Mouse (Mus musculus) left cerebral cortex, adult 18-20 months (tissue): ENCODE data around the gene Resp18. TPM values are rescaled to one million over a fixed set of nuclear protein-coding genes. Genes with fewer than 3 reads are reported as not detected.

Source experiments
- DNase-seq, 2 experiments: peaks; one replicate each; pipeline ENCODE4 v3.0.0; 2021 to 2022; ENCODE audit warnings: low spot score in 2 of 2, mixed read lengths in 1 of 2
- total RNA-seq, 2 experiments: library from RNA; stranded (reverse); gene quantifications; 2 replicates each; pipeline ENCODE4 v1.2.3; 2021

Resp18 gene
- total RNA-seq, 2 experiments from 2014 or later: 169 to 185 TPM

DNA sequence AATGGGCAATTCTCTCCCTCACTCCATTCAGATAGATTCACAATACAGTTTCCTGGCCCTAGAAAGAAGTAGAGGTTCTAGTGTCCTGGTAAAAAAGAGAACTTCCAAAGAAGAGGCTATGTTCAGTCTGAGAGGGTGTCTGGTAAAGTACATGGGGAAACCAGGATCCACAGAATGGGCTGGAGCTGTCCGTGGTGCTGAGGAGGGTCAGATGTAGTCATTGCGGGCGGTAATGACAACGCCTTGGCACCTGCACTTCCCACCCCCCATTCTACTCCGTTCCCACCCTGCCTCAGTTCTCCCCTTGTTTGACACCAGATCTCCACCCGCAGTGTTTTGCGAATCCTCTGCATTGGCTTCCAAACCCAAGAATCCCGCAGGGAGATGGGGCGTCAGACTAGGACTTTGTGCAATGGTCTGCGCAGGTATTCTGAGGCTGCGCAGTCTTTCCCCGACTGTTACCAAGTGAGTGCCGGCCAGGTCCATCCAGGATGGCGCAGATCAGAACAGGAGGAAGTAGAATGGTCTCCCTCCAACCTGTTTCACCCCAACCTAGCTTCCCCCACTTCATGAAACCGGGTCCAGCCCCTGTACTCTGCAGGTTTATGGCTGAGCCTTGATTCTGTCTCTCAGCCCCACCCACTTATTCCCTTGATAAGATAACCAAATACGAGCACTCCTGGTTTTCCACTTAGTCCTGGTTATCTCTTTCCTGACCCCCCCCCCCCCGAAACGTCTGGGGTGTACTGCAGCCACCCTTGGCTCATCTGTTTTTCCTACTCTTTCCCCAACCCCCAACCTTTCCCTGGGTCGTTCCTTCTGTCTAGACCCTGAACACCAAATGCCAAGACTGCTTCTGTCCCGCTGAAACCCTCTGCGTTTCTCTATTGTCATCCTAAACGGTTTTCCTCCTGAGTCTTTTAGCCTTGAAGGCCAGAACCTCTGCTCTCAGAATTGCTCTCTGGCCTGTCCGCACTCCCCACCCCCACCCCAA lies 723 bp downstream of the Resp18 start:
- no peak for DNase-seq

DNA sequence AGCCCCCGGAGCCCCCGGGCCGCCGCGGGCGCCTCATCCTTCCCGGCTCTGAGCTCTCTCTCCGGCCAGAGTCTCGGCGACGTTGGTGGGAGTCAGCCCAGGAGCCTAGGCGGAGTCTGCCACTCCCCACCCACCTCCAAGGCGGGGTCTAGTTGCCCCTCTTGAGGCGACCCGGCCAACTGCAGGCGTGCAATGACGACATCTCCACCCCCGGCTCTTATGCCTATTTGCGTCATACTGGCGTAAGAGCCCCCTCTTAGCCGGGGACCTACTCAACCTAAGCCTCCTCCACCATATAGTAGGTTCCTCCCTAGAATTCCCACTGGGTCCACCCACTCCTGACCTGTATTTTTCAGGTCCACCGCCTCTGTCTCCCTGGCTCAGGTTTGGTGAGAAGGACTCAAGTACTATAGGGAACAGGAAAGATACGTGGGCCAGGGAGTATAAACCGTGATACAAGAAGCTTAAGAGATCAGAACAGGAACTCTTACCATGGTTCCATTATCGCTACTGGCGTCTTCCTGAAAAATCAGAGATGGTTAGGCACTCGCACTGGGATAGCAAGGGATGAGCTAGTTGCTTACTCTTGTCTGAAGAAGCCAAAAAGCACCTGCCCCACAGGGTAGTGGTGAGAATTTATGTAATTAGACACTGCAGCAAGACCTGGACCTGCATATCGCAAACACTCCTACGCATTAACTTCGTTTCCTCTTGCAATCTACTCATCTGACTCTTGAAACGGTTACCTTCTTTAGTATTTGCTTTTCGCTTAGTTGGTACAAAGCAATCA lies 13.9 kb downstream of the Resp18 start, which contains the start of gene Ptprn:
Gene Ptprn (minus strand): TSS at position 412 of the 790 bp plus-strand sequence.
- DNase-seq: peak; percentile 79 to 84

DNA sequence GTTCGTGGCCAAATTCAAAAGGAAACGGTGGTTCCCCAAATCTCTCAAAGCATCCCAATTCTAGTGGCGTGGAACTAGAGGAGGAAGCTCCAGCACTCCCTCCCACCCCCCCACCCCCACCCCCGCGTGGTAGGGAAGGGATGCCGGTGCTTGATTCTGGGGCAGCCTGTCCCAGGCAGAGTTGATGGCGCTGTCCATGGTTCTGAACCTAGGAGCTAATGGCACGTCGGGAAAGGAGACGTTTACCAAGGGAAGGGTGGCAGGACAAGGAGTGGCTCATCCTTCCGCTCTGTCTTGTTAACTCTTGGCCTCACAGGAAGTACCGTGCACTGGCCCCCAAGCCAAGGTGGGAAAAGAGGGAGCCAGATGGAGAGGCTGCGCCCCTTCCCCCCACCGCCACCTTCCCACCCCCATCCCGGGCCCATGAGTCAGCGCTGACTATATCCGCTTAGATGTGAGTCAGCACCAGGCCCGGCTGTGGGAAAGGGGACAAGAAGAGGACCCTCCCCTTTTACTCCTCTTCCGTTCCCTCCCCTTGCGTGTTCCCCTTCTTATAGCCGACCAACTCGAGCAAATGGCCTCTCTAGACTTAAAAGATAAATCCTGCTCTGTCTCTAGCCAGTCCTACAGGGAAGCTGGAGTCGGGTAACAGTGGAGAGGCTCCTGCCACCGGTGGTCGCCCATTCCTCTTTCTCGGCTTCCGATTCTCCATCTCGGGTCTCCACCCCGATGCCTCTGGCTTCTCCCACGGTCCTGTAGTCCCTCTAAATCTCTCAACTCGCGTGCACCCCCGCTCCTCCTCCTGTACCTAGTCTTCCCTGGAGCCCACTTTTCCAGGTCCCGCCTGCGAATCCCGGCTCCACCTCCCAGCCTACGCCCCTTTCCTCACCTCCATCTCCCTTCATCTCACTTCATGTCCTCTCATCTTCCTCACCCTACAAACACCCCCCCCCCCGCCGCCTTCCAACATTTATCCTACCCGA lies 15.0 kb downstream of the Resp18 start:
- peak; percentile 65 to 69 for DNase-seq

GRCm38 (mm10) chr1:75261278-75261677 lies 16.9 kb downstream of the Resp18 start:
- peak in 1 of 2 experiments; percentile 46 for DNase-seq

GRCm38 (mm10) chr1:75255516-75256046 lies 22.6 kb downstream of the Resp18 start:
- DNase-seq: no peak

DNA sequence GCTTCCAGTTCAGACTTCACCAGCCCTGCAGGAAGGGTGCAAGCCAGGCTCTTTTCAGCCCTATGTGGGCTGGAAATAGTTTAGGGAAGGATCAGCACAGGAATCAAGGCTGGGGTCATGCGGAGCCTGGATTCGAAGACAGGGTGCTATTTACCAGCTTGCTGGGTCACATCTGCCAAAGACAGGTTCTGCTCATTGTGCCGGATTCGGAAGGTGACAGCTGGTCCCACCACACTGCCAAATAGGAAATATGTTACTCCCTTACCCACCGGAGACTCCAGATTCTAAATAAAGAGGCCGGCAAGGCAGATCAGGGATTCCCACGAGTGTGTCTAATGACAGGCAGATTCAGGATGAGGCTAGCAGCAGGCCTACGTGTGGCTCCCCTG lies 23.6 kb downstream of the Resp18 start:
- no peak for DNase-seq

- DNase-seq: peak; percentile 86 to 95
Observed at GRCm38 (mm10) chr1:75253849-75254624, 24.2 kb downstream of the Resp18 start.

- DNase-seq: no peak
Observed at GRCm38 (mm10) chr1:75253029-75253428, 25.2 kb downstream of the Resp18 start.

GRCm38 (mm10) chr1:75252308-75252707 lies 25.9 kb downstream of the Resp18 start:
- DNase-seq: no peak

GRCm38 (mm10) chr1:75251112-75251970 lies 26.9 kb downstream of the Resp18 start:
- DNase-seq: peak; percentile 70 to 76

DNA sequence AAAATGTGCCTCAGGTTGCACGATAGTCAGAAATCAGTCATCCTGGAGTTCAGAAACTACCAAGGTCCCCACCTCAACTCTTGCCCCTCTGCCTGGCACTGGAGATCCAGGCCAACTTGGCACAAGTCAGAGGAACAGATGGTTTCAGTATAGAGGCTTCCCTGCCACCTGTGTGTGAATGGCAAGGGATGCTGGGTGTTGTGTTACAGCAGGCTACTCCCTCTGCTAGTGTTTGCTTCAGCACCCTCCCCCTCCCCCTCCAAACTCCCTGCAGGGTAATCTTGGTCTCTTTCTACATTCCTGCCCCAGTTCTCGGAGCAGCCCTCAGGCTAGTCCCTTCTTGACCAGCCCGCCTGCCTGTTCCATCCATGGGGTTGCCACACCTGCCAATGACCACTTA lies 27.7 kb downstream of the Resp18 start:
- no peak for DNase-seq

DNA sequence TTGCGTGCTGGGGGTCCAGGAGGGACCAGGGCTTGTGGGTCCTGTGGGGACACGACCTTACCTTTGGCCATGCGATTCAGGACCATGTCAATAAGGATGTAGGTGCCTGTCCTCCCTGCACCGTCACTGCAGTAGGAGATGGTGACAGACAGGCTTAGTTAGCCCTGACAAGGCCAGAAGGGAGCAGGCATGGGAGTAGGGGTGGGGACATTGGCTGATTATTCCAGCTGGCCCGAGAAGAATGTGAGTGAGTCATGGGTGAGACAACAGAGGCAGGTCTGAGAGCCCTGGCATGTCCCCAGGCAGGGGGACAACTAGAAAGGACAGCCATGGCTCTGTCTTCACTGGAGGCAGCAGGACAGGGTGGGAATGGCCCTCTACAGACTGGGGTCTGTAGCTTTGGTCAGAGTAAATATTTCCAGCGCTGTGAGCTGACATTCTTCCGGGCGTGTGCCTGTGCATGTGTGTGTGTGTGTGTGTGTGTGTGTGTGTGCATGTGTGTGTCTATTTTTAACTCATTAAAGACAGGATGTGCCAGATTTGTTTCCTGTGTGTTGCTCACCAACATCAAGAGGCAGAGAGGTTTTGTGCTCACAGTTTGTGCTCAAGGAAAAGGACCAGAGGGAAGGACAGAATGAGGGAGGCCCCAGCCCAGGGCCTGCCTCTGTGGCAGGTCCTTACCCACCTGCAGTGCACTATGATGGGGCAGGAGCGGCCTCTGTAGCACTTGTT lies 30.0 kb downstream of the Resp18 start:
- no peak for DNase-seq

DNA sequence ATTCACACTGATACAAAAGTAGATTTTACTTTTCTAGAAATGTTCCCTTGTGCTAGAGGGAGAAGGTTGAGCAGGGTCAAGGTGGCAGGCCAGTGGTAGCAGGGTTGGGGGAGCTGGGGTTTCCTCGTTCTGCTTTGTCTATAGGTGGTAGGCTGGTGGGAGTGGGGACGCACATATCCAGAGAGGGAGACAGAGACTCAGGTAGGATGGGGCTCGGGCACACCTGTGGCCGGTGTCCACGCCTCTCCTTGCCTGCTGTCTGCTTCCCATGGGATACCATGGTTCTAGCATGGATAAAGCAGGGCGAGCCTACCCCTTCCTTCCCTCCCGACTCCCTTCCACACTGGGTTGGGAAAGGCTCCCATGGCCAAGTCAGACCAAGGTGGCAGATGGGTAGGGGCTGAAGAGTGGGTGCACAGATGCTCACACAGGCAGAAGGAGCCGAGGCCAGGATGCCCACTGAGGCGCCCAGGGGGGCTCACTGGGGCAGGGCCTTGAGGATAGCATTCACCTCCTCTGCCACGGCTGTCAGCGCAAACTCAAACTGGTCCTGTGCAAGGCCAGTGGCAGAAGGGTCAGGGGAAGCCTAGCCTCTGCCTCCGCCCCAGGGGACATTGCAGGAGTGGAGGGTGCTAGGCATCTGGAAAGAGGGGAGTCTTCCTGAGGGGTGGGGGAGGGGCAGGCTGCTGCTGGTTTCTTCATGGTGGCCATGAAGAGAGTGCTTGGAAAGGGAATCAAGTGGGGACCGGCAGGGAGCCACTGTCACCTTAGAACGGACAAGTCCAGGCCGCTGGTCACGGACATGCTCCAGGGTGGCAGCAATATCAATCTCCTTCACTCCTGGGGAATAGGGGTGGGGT lies 30.9 kb downstream of the Resp18 start:
- no peak for DNase-seq

DNA sequence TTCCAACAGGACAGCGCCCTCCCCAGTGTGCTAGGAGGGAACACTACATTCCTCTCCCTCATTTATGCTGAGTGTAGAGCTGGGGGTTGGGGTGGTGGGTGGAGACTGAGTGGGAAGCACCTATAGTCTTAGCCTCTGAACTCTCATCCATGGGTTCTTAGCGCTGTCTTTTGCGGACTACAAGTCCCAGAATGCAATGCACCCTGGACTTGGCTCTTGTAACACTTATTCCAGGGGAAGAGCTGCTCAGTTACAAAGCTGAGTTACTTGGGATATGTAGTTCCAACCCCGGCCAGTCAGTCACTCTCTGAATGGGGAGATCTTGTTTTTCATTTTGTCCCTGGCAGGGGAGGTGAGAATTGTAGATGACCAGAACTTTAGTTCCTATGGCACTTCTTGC lies 33.4 kb downstream of the Resp18 start:
- DNase-seq: peak in 1 of 2 experiments; percentile 66

DNA sequence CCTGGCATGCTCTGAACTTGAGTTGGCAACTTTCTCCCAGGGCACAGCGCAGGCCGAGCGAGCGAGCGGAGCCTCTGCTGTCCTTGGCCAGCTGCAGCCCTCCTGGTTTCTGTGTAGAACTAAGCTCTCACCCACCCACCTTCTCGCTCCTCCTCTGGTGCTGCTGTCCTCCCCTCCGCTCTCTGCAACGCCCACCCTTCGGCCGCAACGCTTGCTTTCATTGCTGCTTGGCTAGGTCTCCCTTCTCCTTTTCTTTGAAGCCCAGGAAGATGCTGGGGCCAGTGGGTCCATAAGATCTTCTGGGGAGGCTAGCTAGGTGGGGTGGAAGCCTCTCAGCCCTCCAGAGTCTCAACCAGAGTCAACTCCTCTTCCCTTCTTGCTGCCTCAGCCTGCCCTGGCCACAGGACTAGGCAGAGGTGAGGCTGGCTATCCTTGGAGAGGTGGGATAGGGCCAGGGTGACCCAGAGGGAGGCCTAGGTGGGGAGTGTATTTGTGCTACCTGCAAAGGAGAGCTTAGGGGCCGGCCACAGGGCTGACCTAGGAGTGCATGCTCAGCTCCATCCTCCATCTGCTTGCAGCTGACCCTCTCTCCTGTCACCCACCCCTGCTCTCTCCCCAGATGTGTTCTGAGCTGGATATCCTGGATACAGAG lies 33.9 kb downstream of the Resp18 start:
- DNase-seq: peak in 1 of 2 experiments; percentile 57

DNA sequence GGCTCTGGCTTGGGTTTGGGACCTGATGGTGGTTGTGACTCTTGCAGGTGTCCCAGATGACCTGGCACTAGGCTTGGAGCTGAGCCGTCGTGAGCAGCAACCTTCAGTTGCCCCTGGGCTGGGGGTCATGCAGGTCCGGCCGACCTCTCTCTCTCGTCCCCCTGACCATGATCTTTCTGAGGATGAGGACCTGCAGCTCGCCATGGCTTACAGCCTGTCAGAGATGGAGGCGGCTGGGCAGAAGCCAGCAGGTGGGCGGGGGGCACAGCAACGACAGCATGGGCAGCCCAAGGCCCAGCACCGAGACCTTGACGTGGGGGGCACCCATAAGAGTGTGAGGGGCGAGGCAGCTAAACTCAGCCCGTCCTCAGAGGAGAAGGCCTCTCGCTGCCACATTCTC lies 34.8 kb downstream of the Resp18 start:
- no peak for DNase-seq
